Mouse (Mus musculus): Measurements from ENCODE around the gene Cep170. TPM values are rescaled to one million over a fixed set of nuclear protein-coding genes. Genes with fewer than 3 reads are reported as not detected.

Gene Cep170
- polyA plus RNA-seq, 1 experiment from 2014 or later = 22.1 TPM

GRCm38 (mm10) chr1:176823889-176824288 lies 10.0 kb upstream of the Cep170 start:
- Histone ChIP-seq H3K4me1 (no peaks in the 10 kb centered on the region), H3K9me3 (no peaks in the 10 kb centered on the region), H3K36me3 (peaks cover 3% of the 10 kb centered on the region; the same call in 1 of the 2 replicates), H3K4me2 (no peak overlapping the region), H3K27me3 (no peaks in the 10 kb centered on the region), H3K4me3 (no peak overlapping the region), H3K9ac (no peak overlapping the region), H3K27ac (no peak overlapping the region)
- ATAC-seq (ENCODE audit: borderline replicate concordance, extremely low read depth, low FRiP score, low TSS enrichment) = no peak
- WGBS = 65% methylated on average over 8 of the region's 8 CpGs

GRCm38 (mm10) chr1:176822949-176823348 lies 9.1 kb upstream of the Cep170 start:
- ATAC-seq (ENCODE audit: borderline replicate concordance, extremely low read depth, low FRiP score, low TSS enrichment) = no peak

GRCm38 (mm10) chr1:176821929-176822328 lies 8.1 kb upstream of the Cep170 start:
- H3K4me3 ChIP-seq = no peak overlapping the region
- no peak overlapping the region for H3K27ac ChIP-seq
- ATAC-seq (ENCODE audit: borderline replicate concordance, extremely low read depth, low FRiP score, low TSS enrichment) = no peak
- H3K27me3 ChIP-seq = no peaks in the 10 kb centered on the region
- WGBS = 14% methylated on average over 1 of the region's 1 CpGs
- H3K4me1 ChIP-seq = peaks cover 10% of the 10 kb centered on the region
- H3K36me3 ChIP-seq = peaks cover 3% of the 10 kb centered on the region; the same call in 1 of the 2 replicates
- H3K9ac ChIP-seq = no peak overlapping the region
- H3K9me3 ChIP-seq = no peaks in the 10 kb centered on the region
- no peak overlapping the region for H3K4me2 ChIP-seq

More at GRCm38 (mm10) chr1:176822949-176823348, 9.1 kb upstream of the Cep170 start:
- no peaks in the 10 kb centered on the region for H3K27me3 ChIP-seq
- H3K36me3 ChIP-seq = peaks cover 3% of the 10 kb centered on the region; the same call in 1 of the 2 replicates
- no peak overlapping the region for H3K4me2 ChIP-seq
- WGBS = 80% methylated on average over 4 of the region's 4 CpGs
- H3K9ac ChIP-seq = no peak overlapping the region
- peaks cover 9% of the 10 kb centered on the region for H3K4me1 ChIP-seq
- no peak overlapping the region for H3K27ac ChIP-seq
- H3K4me3 ChIP-seq = no peak overlapping the region
- no peaks in the 10 kb centered on the region for H3K9me3 ChIP-seq

- H3K4me2 ChIP-seq = no peak overlapping the region
- peaks cover 10% of the 10 kb centered on the region for H3K4me1 ChIP-seq
- H3K27ac ChIP-seq = no peak overlapping the region
- no peak for ATAC-seq (ENCODE audit: borderline replicate concordance, extremely low read depth, low FRiP score, low TSS enrichment)
- H3K36me3 ChIP-seq = no peaks in the 10 kb centered on the region
- H3K9ac ChIP-seq = no peak overlapping the region
- no peak overlapping the region for H3K4me3 ChIP-seq
- WGBS = 33% methylated on average over 6 of the region's 6 CpGs
- no peaks in the 10 kb centered on the region for H3K9me3 ChIP-seq
- no peaks in the 10 kb centered on the region for H3K27me3 ChIP-seq
These were observed 4.9 kb upstream of the Cep170 start for GRCm38 (mm10) chr1:176818763-176819162.

- H3K27ac ChIP-seq = no peak overlapping the region
- H3K9ac ChIP-seq = no peak overlapping the region
- no peak overlapping the region for H3K4me2 ChIP-seq
- no peak overlapping the region for H3K4me3 ChIP-seq
- no peak for ATAC-seq (ENCODE audit: borderline replicate concordance, extremely low read depth, low FRiP score, low TSS enrichment)
- no peaks in the 10 kb centered on the region for H3K27me3 ChIP-seq
- no peaks in the 10 kb centered on the region for H3K36me3 ChIP-seq
- 62% methylated on average over 2 of the region's 2 CpGs for WGBS
- no peaks in the 10 kb centered on the region for H3K9me3 ChIP-seq
- H3K4me1 ChIP-seq = peaks cover 10% of the 10 kb centered on the region
These were observed 4.3 kb upstream of the Cep170 start for GRCm38 (mm10) chr1:176818147-176818546.

GRCm38 (mm10) chr1:176816728-176817127 lies 2.9 kb upstream of the Cep170 start:
- no peak for ATAC-seq (ENCODE audit: borderline replicate concordance, extremely low read depth, low FRiP score, low TSS enrichment)
- H3K9me3 ChIP-seq = no peaks in the 10 kb centered on the region
- peaks cover 13% of the 10 kb centered on the region for H3K4me1 ChIP-seq
- 74% methylated on average over 4 of the region's 4 CpGs for WGBS
- no peak overlapping the region for H3K9ac ChIP-seq
- no peak overlapping the region for H3K4me3 ChIP-seq
- no peaks in the 10 kb centered on the region for H3K27me3 ChIP-seq
- no peak overlapping the region for H3K4me2 ChIP-seq
- H3K27ac ChIP-seq = no peak overlapping the region
- no peaks in the 10 kb centered on the region for H3K36me3 ChIP-seq

GRCm38 (mm10) chr1:176814591-176815062 lies 760 bp upstream of the Cep170 start, which contains the start of gene Sdccag8:
Gene Sdccag8, plus strand, starts transcription at chr1:176814660.
- no peaks in the 10 kb centered on the region for H3K36me3 ChIP-seq
- under 1% methylated on average over 25 of the region's 25 CpGs for WGBS

GRCm38 (mm10) chr1:176813292-176814035 lies 403 bp downstream of the Cep170 start:
- Histone ChIP-seq H3K27ac (peak overlapping the region; percentile 97), H3K36me3 (no peaks in the 10 kb centered on the region), H3K4me2 (peak overlapping the region; percentile 65), H3K27me3 (no peaks in the 10 kb centered on the region), H3K4me1 (peaks cover 9% of the 10 kb centered on the region), H3K9ac (peak overlapping the region; percentile 87), H3K9me3 (no peaks in the 10 kb centered on the region), H3K4me3 (peak overlapping the region; percentile 91)
- ATAC-seq (ENCODE audit: borderline replicate concordance, extremely low read depth, low FRiP score, low TSS enrichment) = peak; percentile 58
- under 1% methylated on average over 50 of the region's 75 CpGs for WGBS

More at GRCm38 (mm10) chr1:176814591-176815062, 760 bp upstream of the Cep170 start, which contains the start of gene Sdccag8:
- ATAC-seq (ENCODE audit: borderline replicate concordance, extremely low read depth, low FRiP score, low TSS enrichment) = peak; percentile 96
- Histone ChIP-seq H3K4me2 (peak within 1 kb of the TSS; percentile 65), H3K4me1 (peaks cover 13% of the 10 kb centered on the region), H3K9ac (peak within 1 kb of the TSS; percentile 87), H3K9me3 (no peaks in the 10 kb centered on the region), H3K4me3 (peak within 1 kb of the TSS; percentile 91), H3K27me3 (no peaks in the 10 kb centered on the region), H3K27ac (peak within 1 kb of the TSS; percentile 97)

- H3K4me1 ChIP-seq = peaks cover 3% of the 10 kb centered on the region; the same call in 1 of the 2 replicates
- peak overlapping the region; percentile 87 for H3K9ac ChIP-seq
- H3K27me3 ChIP-seq = no peaks in the 10 kb centered on the region
- no peak for ATAC-seq (ENCODE audit: borderline replicate concordance, extremely low read depth, low FRiP score, low TSS enrichment)
- H3K9me3 ChIP-seq = no peaks in the 10 kb centered on the region
- peak overlapping the region; percentile 65 for H3K4me2 ChIP-seq
- peak overlapping the region; percentile 97 for H3K27ac ChIP-seq
- H3K36me3 ChIP-seq = no peaks in the 10 kb centered on the region
- H3K4me3 ChIP-seq = peak overlapping the region; percentile 91
- WGBS = 13% methylated on average over 11 of the region's 11 CpGs
These were observed 1.2 kb downstream of the Cep170 start for GRCm38 (mm10) chr1:176812491-176813291.

GRCm38 (mm10) chr1:176811892-176812291 lies 2.0 kb downstream of the Cep170 start:
- H3K9ac ChIP-seq = no peak overlapping the region
- H3K27ac ChIP-seq = no peak overlapping the region
- H3K4me3 ChIP-seq = peak overlapping the region; percentile 91; the same call in 1 of the 2 replicates

GRCm38 (mm10) chr1:176810161-176810560 lies 3.7 kb downstream of the Cep170 start:
- Histone ChIP-seq H3K4me2 (no peak overlapping the region), H3K27ac (no peak overlapping the region), H3K4me3 (no peak overlapping the region), H3K4me1 (peaks cover 3% of the 10 kb centered on the region; the same call in 1 of the 2 replicates), H3K27me3 (no peaks in the 10 kb centered on the region), H3K9ac (no peak overlapping the region), H3K9me3 (no peaks in the 10 kb centered on the region), H3K36me3 (no peaks in the 10 kb centered on the region)
- no peak for ATAC-seq (ENCODE audit: borderline replicate concordance, extremely low read depth, low FRiP score, low TSS enrichment)

More at GRCm38 (mm10) chr1:176811892-176812291, 2.0 kb downstream of the Cep170 start:
- H3K36me3 ChIP-seq = no peaks in the 10 kb centered on the region
- no peak for ATAC-seq (ENCODE audit: borderline replicate concordance, extremely low read depth, low FRiP score, low TSS enrichment)
- H3K27me3 ChIP-seq = no peaks in the 10 kb centered on the region
- WGBS = 72% methylated on average over 3 of the region's 3 CpGs
- peak overlapping the region; percentile 65 for H3K4me2 ChIP-seq
- H3K4me1 ChIP-seq = peaks cover 3% of the 10 kb centered on the region; the same call in 1 of the 2 replicates
- no peaks in the 10 kb centered on the region for H3K9me3 ChIP-seq
